Mouse (Mus musculus) leukemia stem cell, adult 10-12 weeks (primary cell): ENCODE measurements around the gene Chchd3. TPM values are rescaled to one million over a fixed set of nuclear protein-coding genes. Genes with fewer than 3 reads are reported as not detected.

Source experiments
- polyA plus RNA-seq: library from polyadenylated mRNA; stranded (reverse); fragments of >175 nt; gene quantifications from 2 replicates; pipeline ENCODE4 v1.2.3, GENCODE M21; 2012; ENCODE audit warnings: low replicate concordance

Chchd3 gene
- 64.7 and 114 TPM in 2 replicates for polyA plus RNA-seq

GRCm38 (mm10) chr6:33059735-33060576 lies at the start of gene Chchd3:
Chchd3 (minus strand) TSS chr6:33060260.

Other genes starting within 250 kb of the Chchd3 start
- gene Exoc4, start 188.8 kb upstream of the Chchd3 start, polyA plus RNA-seq, result 2.7 and 6.1 TPM in 2 replicates